Mouse (Mus musculus): ENCODE measurements around the gene Aldh3b1.

The Aldh3b1 gene

DNA sequence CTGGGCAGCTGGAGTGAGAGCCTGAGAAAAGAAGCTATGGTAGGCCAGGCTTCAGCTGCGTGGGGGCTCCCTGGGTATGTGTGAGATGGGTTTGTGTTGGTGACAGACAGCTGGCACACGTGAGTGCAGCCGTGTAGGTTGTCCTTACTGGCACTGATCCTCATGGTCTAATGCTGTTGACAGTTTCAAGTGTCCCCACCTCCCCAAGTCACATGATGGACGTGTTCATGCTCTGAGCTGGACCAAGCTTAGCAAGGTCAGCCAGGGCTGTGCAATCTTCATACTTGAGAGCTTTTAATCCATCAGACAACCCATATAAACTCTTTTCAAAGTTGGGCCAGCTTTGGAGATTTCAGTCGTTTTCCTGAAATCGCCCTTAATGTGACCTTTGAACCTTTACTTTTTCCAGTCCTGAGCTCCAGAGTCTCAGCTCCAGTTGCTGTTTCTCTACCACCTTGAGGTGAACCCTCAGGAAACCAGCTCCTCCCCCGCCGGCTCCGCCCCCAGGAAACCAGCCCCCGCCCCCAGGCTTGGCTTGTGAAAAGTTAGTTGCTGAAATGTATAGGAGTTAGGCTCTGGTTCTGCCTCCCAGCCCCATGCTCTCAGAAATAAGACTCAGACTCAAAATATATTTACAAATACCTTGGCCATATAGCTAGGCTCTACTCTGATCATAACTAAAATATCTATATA is 16.4 kb upstream of the Aldh3b1 start:
- in situ Hi-C loops (cut with MboI; ENCODE audit: low sequenced_read_pairs) = no loop called here

- in situ Hi-C loops (cut with MboI; ENCODE audit: low sequenced_read_pairs) = no loop called here
Observed at GRCm38 (mm10) chr19:3942986-3943735, 13.6 kb upstream of the Aldh3b1 start.

DNA sequence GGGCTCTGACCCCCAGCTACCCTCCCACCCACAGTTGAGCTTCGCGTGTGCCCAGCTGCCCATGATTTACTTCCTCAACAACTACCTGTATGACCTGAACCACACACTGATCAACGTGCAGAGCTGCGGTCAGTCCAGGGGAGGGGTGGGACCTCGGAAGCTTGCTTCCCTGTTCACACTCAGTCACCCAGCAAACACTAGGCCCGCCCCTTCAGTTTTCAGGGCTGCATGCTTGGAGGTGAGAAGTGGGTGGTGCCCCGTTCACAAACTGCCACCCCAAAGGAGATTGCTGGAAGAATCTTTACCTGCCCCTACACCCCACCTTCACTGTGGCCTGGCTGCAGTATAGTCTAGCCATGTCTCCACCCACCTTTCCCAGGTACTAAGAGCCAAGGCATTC is 12.7 kb upstream of the Aldh3b1 start:
- in situ Hi-C loops (cut with MboI; ENCODE audit: low sequenced_read_pairs) = no loop called here

DNA sequence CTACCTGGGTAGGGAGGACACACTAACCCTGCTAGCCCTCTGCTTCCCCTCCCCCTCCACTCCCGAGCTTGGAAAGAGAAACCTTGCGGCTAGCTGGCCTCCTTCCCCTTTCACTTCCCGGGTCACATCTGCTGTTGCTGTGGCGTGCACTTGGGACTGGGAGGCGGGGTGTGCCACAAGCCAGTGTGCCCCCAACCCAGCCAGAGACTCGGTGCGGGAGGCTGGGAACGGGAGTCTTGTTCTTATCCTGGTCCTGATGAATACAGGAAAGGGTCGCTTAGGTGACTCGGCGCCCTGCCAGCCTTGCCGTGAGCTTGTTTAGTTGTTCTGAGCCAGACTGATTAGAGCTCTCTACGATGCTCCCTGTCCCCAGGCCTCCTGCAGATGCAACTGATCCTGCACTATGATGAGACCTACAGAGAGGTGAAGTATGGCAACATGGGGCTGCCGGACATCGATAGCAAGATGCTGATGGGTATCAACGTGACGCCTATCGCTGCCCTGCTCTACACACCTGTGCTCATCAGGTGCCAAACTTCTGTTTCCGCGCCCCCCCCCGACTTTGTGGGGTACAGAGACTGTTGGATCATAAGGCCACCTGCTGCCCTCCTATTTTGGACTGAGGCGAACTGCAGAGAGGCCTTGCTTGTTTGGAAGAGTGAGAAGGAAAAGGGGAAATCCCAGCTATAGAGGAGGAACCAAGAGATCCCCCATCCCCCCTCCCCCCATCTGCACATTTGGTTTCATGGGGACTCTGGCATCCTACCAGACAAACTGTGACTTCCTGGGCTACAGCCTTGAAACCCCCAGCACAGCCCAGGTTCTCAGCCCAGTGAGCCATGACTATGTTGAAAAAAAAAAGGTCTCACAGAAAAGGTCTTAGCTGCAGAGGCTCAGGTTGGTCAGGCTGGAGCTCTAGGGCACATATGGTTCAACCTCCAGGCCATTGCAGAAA is 6.6 kb upstream of the Aldh3b1 start:
- in situ Hi-C loops (cut with MboI; ENCODE audit: low sequenced_read_pairs) = no loop called here

GRCm38 (mm10) chr19:3935032-3935895 is 5.7 kb upstream of the Aldh3b1 start, which contains the start of gene Unc93b1:
Gene Unc93b1 (plus strand): TSS chr19:3935186.
- in situ Hi-C loops (cut with MboI; ENCODE audit: low sequenced_read_pairs) = no loop called here

DNA sequence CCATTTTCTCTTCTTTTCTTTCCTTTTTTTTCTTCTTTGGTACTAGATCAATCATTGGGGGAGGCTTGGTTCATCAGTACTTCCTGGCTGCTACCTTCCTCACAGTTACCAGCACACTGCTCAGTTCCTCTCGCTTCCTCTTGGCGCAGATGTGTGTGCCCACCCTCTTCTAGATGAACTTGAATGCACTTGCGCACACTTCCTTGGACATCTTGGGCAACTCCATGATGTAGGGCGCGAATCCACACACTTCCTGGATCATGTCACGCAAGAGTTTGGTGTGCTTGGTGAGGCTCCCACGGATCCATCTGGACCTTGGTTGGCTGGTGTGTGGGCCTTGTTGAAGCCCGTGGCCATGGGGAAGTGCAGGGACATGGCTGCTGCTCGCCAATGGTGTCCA is 2.1 kb upstream of the Aldh3b1 start:
- in situ Hi-C loops (cut with MboI; ENCODE audit: low sequenced_read_pairs) = no loop called here

GRCm38 (mm10) chr19:3930262-3931057 is 852 bp upstream of the Aldh3b1 start:
- in situ Hi-C loops (cut with MboI; ENCODE audit: low sequenced_read_pairs) = no loop called here

GRCm38 (mm10) chr19:3928779-3929178 is 829 bp downstream of the Aldh3b1 start:
- in situ Hi-C loops (cut with MboI; ENCODE audit: low sequenced_read_pairs) = no loop called here

DNA sequence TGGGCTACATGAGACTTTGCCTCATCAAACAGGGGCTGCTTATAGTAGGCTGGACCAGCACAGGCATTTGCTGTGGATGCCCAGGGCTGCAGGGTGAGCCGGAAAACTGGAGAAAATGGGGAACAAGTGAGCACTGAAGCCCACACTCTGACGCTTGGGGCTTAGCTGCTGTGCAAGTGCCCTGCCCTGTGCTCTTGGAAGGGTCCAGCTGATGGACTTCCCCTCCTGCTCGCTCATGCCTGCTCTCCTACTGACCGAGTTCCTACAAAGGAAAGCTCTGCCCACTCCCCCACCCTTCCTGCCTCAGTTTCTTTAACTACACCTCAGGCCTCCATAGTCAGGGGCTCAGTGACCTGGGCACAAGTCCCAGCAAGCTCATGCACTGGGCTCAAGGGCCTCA is 1.6 kb downstream of the Aldh3b1 start:
- in situ Hi-C loops (cut with MboI; ENCODE audit: low sequenced_read_pairs) = no loop called here

GRCm38 (mm10) chr19:3926685-3927084 is 2.9 kb downstream of the Aldh3b1 start:
- in situ Hi-C loops (cut with MboI; ENCODE audit: low sequenced_read_pairs) = no loop called here

DNA sequence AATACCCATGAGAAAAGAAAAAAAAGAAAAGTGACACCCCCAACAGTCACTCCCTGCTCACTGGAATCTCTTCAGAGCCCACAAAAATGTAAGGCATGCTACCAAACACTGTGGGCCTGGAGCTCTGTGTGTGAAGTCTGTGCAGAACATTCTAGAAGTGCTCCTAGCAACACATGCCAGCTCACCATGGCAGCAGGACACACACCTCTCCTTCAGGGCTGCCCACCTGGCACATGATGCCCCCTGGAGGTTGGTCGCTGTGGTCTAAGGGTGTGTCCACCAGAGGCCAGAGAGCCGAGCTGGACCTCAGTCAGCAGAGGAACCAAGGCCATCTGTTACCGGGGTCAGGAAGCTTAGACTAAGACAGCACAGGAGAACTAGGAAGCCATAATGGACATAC is 3.3 kb downstream of the Aldh3b1 start:
- in situ Hi-C loops (cut with MboI; ENCODE audit: low sequenced_read_pairs) = no loop called here

DNA sequence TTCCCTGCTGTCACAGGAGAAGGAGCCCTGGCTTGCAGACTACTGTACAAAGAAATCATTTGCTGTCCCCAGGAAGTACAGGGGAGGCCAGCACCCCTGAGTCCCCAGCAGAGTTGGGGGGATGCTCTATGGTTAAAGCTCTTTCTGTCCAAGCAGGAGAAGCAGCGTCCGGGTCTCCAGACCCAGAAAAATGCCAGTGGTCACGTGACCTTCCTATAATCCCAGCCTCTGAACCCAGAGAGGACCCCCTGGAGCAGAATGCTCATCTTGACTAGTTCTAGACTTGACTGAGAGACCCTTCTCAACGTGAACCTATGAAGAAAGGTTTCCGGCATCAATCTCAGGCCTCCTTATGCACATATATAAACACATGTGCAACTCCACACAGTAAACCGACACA is 3.7 kb downstream of the Aldh3b1 start:
- in situ Hi-C loops (cut with MboI; ENCODE audit: low sequenced_read_pairs) = no loop called here

GRCm38 (mm10) chr19:3924868-3925267 is 4.7 kb downstream of the Aldh3b1 start:
- in situ Hi-C loops (cut with MboI; ENCODE audit: low sequenced_read_pairs) = no loop called here

DNA sequence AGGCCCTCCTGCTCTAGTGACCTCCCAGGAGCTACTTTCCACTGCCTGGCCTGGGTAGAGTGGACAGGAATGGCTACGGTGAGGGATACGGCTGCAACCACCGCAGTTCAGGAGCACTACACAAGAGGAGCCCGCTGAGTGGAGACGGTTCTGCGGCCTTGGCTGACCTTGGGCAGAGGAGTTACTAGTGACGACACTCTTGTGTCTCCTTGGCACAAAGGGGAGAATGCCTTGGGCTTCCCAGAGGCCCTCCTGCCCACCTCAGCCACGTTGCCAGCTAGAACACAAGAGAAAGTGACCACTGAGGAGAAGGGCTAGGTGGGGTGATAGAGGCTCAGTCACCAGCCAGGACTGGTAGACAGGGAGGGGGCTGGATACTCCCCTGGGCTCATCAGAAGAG is 5.4 kb downstream of the Aldh3b1 start:
- in situ Hi-C loops (cut with MboI; ENCODE audit: low sequenced_read_pairs) = no loop called here

GRCm38 (mm10) chr19:3923586-3923985 is 6.0 kb downstream of the Aldh3b1 start:
- in situ Hi-C loops (cut with MboI; ENCODE audit: low sequenced_read_pairs) = no loop called here

GRCm38 (mm10) chr19:3922661-3923371 is 6.8 kb downstream of the Aldh3b1 start:
- in situ Hi-C loops (cut with MboI; ENCODE audit: low sequenced_read_pairs) = no loop called here

- in situ Hi-C loops (cut with MboI; ENCODE audit: low sequenced_read_pairs) = no loop called here
Observed at GRCm38 (mm10) chr19:3919928-3920327, 9.7 kb downstream of the Aldh3b1 start.

DNA sequence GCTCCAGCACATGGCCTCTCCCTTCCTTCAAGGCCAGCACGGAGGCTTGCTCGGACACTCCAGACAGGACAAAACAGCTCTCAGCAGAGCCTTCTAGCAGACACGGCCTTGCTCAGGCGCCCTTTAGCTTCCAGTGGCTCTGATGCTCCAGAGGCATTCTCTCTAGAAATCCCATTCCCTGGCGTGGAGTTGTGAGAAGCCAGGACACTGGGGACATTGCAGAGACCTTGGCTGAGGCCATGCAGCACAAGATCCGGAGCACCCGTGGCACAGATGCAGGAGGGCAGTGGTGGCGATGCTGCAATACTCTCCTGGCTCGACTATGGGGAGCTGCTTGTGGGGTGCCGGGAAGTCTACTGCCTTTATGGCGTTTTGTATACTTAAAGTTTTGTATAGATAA is 12.9 kb downstream of the Aldh3b1 start:
- in situ Hi-C loops (cut with MboI; ENCODE audit: low sequenced_read_pairs) = no loop called here

GRCm38 (mm10) chr19:3914535-3914934 is 15.1 kb downstream of the Aldh3b1 start:
- in situ Hi-C loops (cut with MboI; ENCODE audit: low sequenced_read_pairs) = no loop called here
